Mouse (Mus musculus) ES-Bruce4 (cell line): ENCODE results near the gene Gm38431. TPM values are rescaled to one million over a fixed set of nuclear protein-coding genes. Genes with fewer than 3 reads are reported as not detected.

Experiments used
- H3K27ac ChIP-seq: 2 replicates; pipeline ENCODE4 v1.5.1; 2012; ENCODE audit warnings: low read length, inconsistent platforms; ENCODE audit not compliant: insufficient read depth
- H3K27me3 ChIP-seq: 2 replicates; pipeline ENCODE4 v1.6.1; 2012; ENCODE audit warnings: mild to moderate bottlenecking, low read length, inconsistent platforms; ENCODE audit not compliant: control insufficient read depth, poor library complexity, insufficient read depth, severe bottlenecking
- H3K36me3 ChIP-seq: 2 replicates; pipeline ENCODE4 v1.6.1; 2012; ENCODE audit warnings: inconsistent platforms, mild to moderate bottlenecking, low read length, moderate library complexity; ENCODE audit not compliant: control insufficient read depth, poor library complexity, insufficient read depth, severe bottlenecking
- H3K4me1 ChIP-seq: one replicate; pipeline ENCODE4 v1.8.1; 2011; ENCODE audit warnings: low read length; ENCODE audit not compliant: control insufficient read depth, insufficient read depth
- H3K4me3 ChIP-seq: 2 replicates; pipeline ENCODE4 v1.5.1; 2011; ENCODE audit warnings: low read depth, mild to moderate bottlenecking, low read length
- H3K9ac ChIP-seq: 2 replicates; pipeline ENCODE4 v1.6.1; 2012; ENCODE audit warnings: low read depth, mild to moderate bottlenecking, inconsistent platforms; ENCODE audit not compliant: poor library complexity, severe bottlenecking
- H3K9me3 ChIP-seq: replicated peaks from 2 replicates; pipeline ENCODE4 v1.6.1; 2012; ENCODE audit warnings: mild to moderate bottlenecking, low read length, inconsistent platforms; ENCODE audit not compliant: control insufficient read depth, poor library complexity, insufficient read depth, severe bottlenecking
- CTCF ChIP-seq: IDR thresholded peaks from one replicate; pipeline ENCODE4 v1.8.1; 2011; ENCODE audit warnings: low read depth, low read length
- EP300 ChIP-seq: IDR thresholded peaks from 2 replicates; pipeline ENCODE4 v1.6.1; 2011; ENCODE audit warnings: low read depth, low read length; ENCODE audit not compliant: insufficient read depth
- POLR2A ChIP-seq: IDR thresholded peaks from one replicate; pipeline ENCODE4 v1.8.1; 2011; ENCODE audit warnings: low read length; ENCODE audit not compliant: insufficient read depth
- polyA plus RNA-seq: library from polyadenylated mRNA; stranded (reverse); fragments of >200 nt; gene quantifications from 2 replicates; pipeline ENCODE4 v1.2.4, GENCODE M21; 2011; ENCODE audit warnings: low read depth; ENCODE audit not compliant: missing spikeins, insufficient read depth, insufficient read length

Gene Gm38431
- polyA plus RNA-seq, 1 experiment, result 4.7 TPM

- Histone ChIP-seq H3K27me3 (no peaks in the 10 kb centered on the region; the same call in 1 of the 2 replicates), H3K27ac (no peak overlapping the region), H3K36me3 (peaks cover 3% of the 10 kb centered on the region; the same call in 1 of the 2 replicates), H3K4me3 (peak overlapping the region; percentile 44), H3K4me1 (peaks cover 9% of the 10 kb centered on the region), H3K9ac (peak overlapping the region; percentile 23), H3K9me3 (no peaks in the 10 kb centered on the region)
- TF ChIP-seq EP300, result no peak
- no peak for TF ChIP-seq CTCF
- TF ChIP-seq POLR2A, result no peak
These were observed 61.7 kb downstream of the Gm38431 start for GRCm38 (mm10) chr9:21030055-21030600.

DNA sequence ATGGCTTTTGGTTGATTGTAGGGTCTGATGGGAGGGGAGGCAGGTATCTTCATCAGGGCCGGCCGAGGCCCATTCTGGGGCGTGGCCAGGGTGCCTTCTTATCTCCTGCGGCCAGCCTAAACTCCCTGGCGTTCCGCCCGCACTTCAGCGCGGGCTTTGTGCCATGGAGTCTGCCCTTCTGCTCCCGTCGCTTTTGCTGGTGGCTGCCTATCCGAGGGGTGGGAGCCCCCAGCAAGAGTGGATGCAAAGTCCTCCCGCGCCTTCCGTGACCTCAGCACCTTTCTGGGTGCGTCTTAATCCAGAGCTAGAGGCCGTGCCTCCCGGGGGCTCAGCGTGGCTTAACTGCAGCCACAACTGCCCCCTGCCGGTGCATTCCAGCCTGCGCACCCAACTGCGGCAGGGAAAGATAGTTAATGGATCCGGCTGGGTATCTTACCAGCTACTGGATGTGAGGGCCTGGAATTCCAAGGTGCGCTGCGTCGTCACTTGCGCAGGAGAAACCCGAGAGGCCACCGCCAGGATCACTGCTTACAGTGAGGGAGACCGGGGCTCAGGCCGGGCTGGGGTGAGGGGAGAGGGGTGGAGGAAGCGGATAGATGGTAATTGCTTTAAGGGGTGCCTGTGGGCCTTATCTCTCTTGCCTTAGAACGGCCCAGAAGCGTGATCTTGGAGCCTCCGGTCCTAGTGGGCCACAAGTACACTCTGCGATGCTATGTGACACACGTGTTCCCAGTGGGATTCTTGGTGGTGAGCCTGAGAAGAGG lies 62.3 kb downstream of the Gm38431 start, which contains the start of gene Icam4:
TSS of gene Icam4 (plus strand) at position 83 of the 764 bp plus-strand sequence.
- H3K9ac ChIP-seq, result peak within 1 kb of the TSS; percentile 23
- H3K4me3 ChIP-seq, result peak within 1 kb of the TSS; percentile 53
- H3K4me1 ChIP-seq, result peaks cover 9% of the 10 kb centered on the region
- H3K27ac ChIP-seq, result 0 out of 2 replicates have a peak within 1 kb of the TSS, but pooled peaks have one; percentile 10
- TF ChIP-seq EP300 (0 out of 2 replicates have a peak, but pooled peaks have one; percentile 38), CTCF (peak; percentile 85), POLR2A (no peak)
- no peaks in the 10 kb centered on the region for H3K9me3 ChIP-seq
- H3K27me3 ChIP-seq, result no peaks in the 10 kb centered on the region; the same call in 1 of the 2 replicates
- peaks cover 3% of the 10 kb centered on the region; the same call in 1 of the 2 replicates for H3K36me3 ChIP-seq

DNA sequence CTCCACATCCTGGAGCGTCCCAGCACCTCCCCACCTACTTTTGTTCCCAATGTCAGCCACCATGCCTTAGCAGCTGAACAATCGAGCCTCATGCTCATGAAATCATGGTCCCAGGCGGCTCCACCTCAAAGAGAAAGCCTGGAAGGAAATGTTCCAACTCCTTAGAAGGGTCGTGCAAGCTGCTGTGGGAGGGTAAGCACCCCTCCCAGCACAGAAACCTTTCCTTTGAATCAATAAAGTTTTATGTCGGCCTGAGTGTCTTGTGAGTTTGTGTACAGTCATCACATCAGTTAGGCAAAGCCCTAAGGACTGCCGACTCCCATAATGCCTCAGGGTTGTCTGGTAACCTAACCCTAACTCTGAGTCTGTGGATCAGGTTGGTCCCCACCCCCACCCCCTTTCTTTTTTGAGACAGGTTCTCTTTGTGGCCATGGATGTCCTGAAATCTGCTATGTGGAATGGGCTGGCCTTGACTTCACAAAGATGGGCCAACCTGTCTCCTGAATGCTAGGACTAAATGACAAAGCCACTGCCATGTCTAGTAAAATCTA lies 63.2 kb downstream of the Gm38431 start:
- no peak overlapping the region for H3K9ac ChIP-seq

GRCm38 (mm10) chr9:21027774-21028290 lies 64.0 kb downstream of the Gm38431 start:
- Histone ChIP-seq H3K9ac (no peak overlapping the region), H3K4me1 (peaks cover 9% of the 10 kb centered on the region), H3K9me3 (no peaks in the 10 kb centered on the region), H3K27me3 (no peaks in the 10 kb centered on the region; the same call in 1 of the 2 replicates), H3K27ac (no peak overlapping the region), H3K36me3 (peaks cover 3% of the 10 kb centered on the region; the same call in 1 of the 2 replicates), H3K4me3 (no peak overlapping the region)
- TF ChIP-seq POLR2A (no peak), CTCF (no peak), EP300 (peak; percentile 80)

More for the DNA sequence above, 63.2 kb downstream of the Gm38431 start:
- H3K27ac ChIP-seq, result 0 out of 2 replicates have a peak overlapping the region, but pooled peaks have one; percentile 10
- peaks cover 9% of the 10 kb centered on the region for H3K4me1 ChIP-seq
- H3K27me3 ChIP-seq, result no peaks in the 10 kb centered on the region; the same call in 1 of the 2 replicates
- H3K36me3 ChIP-seq, result peaks cover 3% of the 10 kb centered on the region; the same call in 1 of the 2 replicates
- no peaks in the 10 kb centered on the region for H3K9me3 ChIP-seq
- TF ChIP-seq POLR2A (no peak), EP300 (no peak), CTCF (no peak)
- H3K4me3 ChIP-seq, result no peak overlapping the region

- no peaks in the 10 kb centered on the region for H3K27me3 ChIP-seq
- peaks cover 3% of the 10 kb centered on the region; the same call in 1 of the 2 replicates for H3K36me3 ChIP-seq
- no peaks in the 10 kb centered on the region for H3K9me3 ChIP-seq
- no peak overlapping the region for H3K9ac ChIP-seq
- no peak overlapping the region for H3K4me3 ChIP-seq
- no peak overlapping the region for H3K27ac ChIP-seq
- peaks cover 9% of the 10 kb centered on the region for H3K4me1 ChIP-seq
- TF ChIP-seq POLR2A (no peak), EP300 (no peak), CTCF (no peak)
These were observed 64.9 kb downstream of the Gm38431 start for GRCm38 (mm10) chr9:21026849-21027248.
